Mouse (Mus musculus) CH12.LX (cell line): ENCODE data around the gene Nelfcd. TPM values are rescaled to one million over a fixed set of nuclear protein-coding genes. Genes with fewer than 3 reads are reported as not detected.

Source experiments
- DNase-seq: peaks from one replicate; pipeline ENCODE4 v3.0.0-alpha.2; 2013; ENCODE audit errors: extremely low read depth
- H3K27ac ChIP-seq: 2 replicates; pipeline ENCODE4 v1.5.1; 2012; ENCODE audit warnings: low read depth, mild to moderate bottlenecking, control low read depth, moderate library complexity; ENCODE audit not compliant: insufficient read depth
- H3K27me3 ChIP-seq: replicated peaks from 2 replicates; pipeline ENCODE3; 2012; ENCODE audit warnings: inconsistent platforms
- H3K36me3 ChIP-seq, 2 experiments: replicated peaks in 1 of 2; 2 replicates each; pipeline versions ENCODE3 to v1.6.1; 2012; ENCODE audit warnings: inconsistent platforms in 1 of 2, low read length in 1 of 2, mild to moderate bottlenecking in 1 of 2, mixed read lengths in 1 of 2, moderate library complexity in 1 of 2; ENCODE audit not compliant: control insufficient read depth in 1 of 2, insufficient read depth in 1 of 2
- H3K4me1 ChIP-seq, 2 experiments: 2 replicates each; pipeline ENCODE4 v1.6.1; 2012; ENCODE audit warnings: inconsistent platforms in 1 of 2, moderate library complexity in 1 of 2; ENCODE audit not compliant: insufficient read depth in 2 of 2, control insufficient read depth in 1 of 2
- H3K4me2 ChIP-seq: 2 replicates; pipeline ENCODE4 v1.6.1; 2012; ENCODE audit warnings: low read depth, mild to moderate bottlenecking, control low read depth; ENCODE audit not compliant: poor library complexity, insufficient read depth, severe bottlenecking
- H3K4me3 ChIP-seq, 3 experiments: fragments of 150-350 bp in 1 of 3; sonication (generic) in 1 of 3; replicated peaks in 1 of 3; 2 replicates each; pipeline versions ENCODE3 to v1.5.1; 2011 to 2012; ENCODE audit warnings: low read depth in 2 of 3, low read length in 2 of 3, mild to moderate bottlenecking in 2 of 3, moderate library complexity in 2 of 3, control low read depth in 1 of 3, improper control_type of control experiment in 1 of 3, inconsistent platforms in 1 of 3, mixed read lengths in 1 of 3; ENCODE audit not compliant: poor library complexity in 1 of 3
- H3K79me2 ChIP-seq: replicated peaks from 2 replicates; pipeline ENCODE4 v1.6.1; 2012; ENCODE audit warnings: mild to moderate bottlenecking, moderate library complexity; ENCODE audit not compliant: control insufficient read depth, poor library complexity, insufficient read depth, severe bottlenecking; ENCODE audit errors: extremely low read depth
- H3K9ac ChIP-seq: 2 replicates; pipeline ENCODE4 v1.6.1; 2012; ENCODE audit warnings: low read depth, mild to moderate bottlenecking, control low read depth, moderate library complexity; ENCODE audit not compliant: insufficient read depth
- H3K9me3 ChIP-seq: replicated peaks from 2 replicates; pipeline ENCODE3; 2012; ENCODE audit warnings: low read length, inconsistent platforms, mixed read lengths
- BHLHE40 ChIP-seq: IDR thresholded peaks from 2 replicates; pipeline ENCODE4 v1.6.1; 2011; ENCODE audit warnings: mild to moderate bottlenecking, low read depth, low read length, improper control_type of control experiment
- CHD1 ChIP-seq: IDR thresholded peaks from 2 replicates; pipeline ENCODE4 v1.6.1; 2012; ENCODE audit warnings: low read depth, low read length, improper control_type of control experiment, inconsistent platforms
- CHD2 ChIP-seq: IDR thresholded peaks from 2 replicates; pipeline ENCODE4 v1.6.1; 2011; ENCODE audit warnings: low read length, improper control_type of control experiment
- CTCF ChIP-seq, 2 experiments: IDR thresholded peaks in 1 of 2; conservative IDR thresholded peaks in 1 of 2; 2 replicates each; pipeline ENCODE4 v1.5.1; 2011 to 2012; ENCODE audit warnings: low read depth in 2 of 2, low read length in 2 of 2, improper control_type of control experiment in 1 of 2, inconsistent platforms in 1 of 2, mild to moderate bottlenecking in 1 of 2, moderate library complexity in 1 of 2
- E2F4 ChIP-seq: IDR thresholded peaks from 2 replicates; pipeline ENCODE4 v1.6.1; 2011; ENCODE audit warnings: low read depth, low read length, improper control_type of control experiment; ENCODE audit not compliant: insufficient replicate concordance
- ELF1 ChIP-seq: IDR thresholded peaks from 2 replicates; pipeline ENCODE4 v1.6.1; 2014; ENCODE audit warnings: low read depth, mild to moderate bottlenecking, inconsistent platforms, low read length, improper control_type of control experiment
- ETS1 ChIP-seq: conservative IDR thresholded peaks from 2 replicates; pipeline ENCODE4 v1.6.1; 2012; ENCODE audit warnings: low read depth, mild to moderate bottlenecking, inconsistent platforms, low read length, improper control_type of control experiment, moderate library complexity
- GABPA ChIP-seq: IDR thresholded peaks from 2 replicates; pipeline ENCODE4 v1.6.1; 2012; ENCODE audit warnings: low read depth, low read length, improper control_type of control experiment, inconsistent platforms; ENCODE audit not compliant: insufficient replicate concordance
- IRF4 ChIP-seq: IDR thresholded peaks from 2 replicates; pipeline ENCODE4 v1.6.1; 2014; ENCODE audit warnings: low read depth, mild to moderate bottlenecking, inconsistent platforms, low read length, improper control_type of control experiment
- JUN ChIP-seq: IDR thresholded peaks from 2 replicates; pipeline ENCODE4 v1.6.1; 2011; ENCODE audit warnings: low read depth, mild to moderate bottlenecking, low read length, improper control_type of control experiment, moderate library complexity; ENCODE audit not compliant: insufficient read depth
- KAT2A ChIP-seq: IDR thresholded peaks from 2 replicates; pipeline ENCODE4 v1.6.1; 2012; ENCODE audit warnings: low read length, improper control_type of control experiment, inconsistent platforms; ENCODE audit not compliant: insufficient replicate concordance
- MAFK ChIP-seq: IDR thresholded peaks from 2 replicates; pipeline ENCODE4 v1.6.1; 2011; ENCODE audit warnings: low read length, improper control_type of control experiment; ENCODE audit not compliant: insufficient replicate concordance
- MAX ChIP-seq: IDR thresholded peaks from 2 replicates; pipeline ENCODE4 v1.6.1; 2011; ENCODE audit warnings: low read length, improper control_type of control experiment
- MEF2A ChIP-seq: IDR thresholded peaks from 2 replicates; pipeline ENCODE4 v1.6.1; 2014; ENCODE audit warnings: low read depth, mild to moderate bottlenecking, inconsistent platforms, low read length, improper control_type of control experiment, borderline replicate concordance
- MXI1 ChIP-seq: IDR thresholded peaks from 2 replicates; pipeline ENCODE4 v1.6.1; 2011; ENCODE audit warnings: mild to moderate bottlenecking, low read depth, low read length, improper control_type of control experiment
- MYC ChIP-seq: IDR thresholded peaks from 2 replicates; pipeline ENCODE4 v1.6.1; 2011; ENCODE audit warnings: low read depth, mild to moderate bottlenecking, improper control_type of control experiment, low read length
- NELFE ChIP-seq: IDR thresholded peaks from 2 replicates; pipeline ENCODE4 v1.6.1; 2011; ENCODE audit warnings: low read depth, low read length, improper control_type of control experiment
- PAX5 ChIP-seq: IDR thresholded peaks from 2 replicates; pipeline ENCODE4 v1.6.1; 2012; ENCODE audit warnings: low read length, inconsistent platforms, mixed read lengths
- POLR2AphosphoS2 ChIP-seq: IDR thresholded peaks from 2 replicates; pipeline ENCODE4 v1.6.1; 2011; ENCODE audit warnings: low read depth, low read length, improper control_type of control experiment
- RAD21 ChIP-seq: IDR thresholded peaks from 2 replicates; pipeline ENCODE4 v1.6.1; 2011; ENCODE audit warnings: low read depth, mild to moderate bottlenecking, low read length, improper control_type of control experiment, moderate library complexity
- SIN3A ChIP-seq: IDR thresholded peaks from 2 replicates; pipeline ENCODE4 v1.6.1; 2012; ENCODE audit warnings: low read length, improper control_type of control experiment, inconsistent platforms
- UBTF ChIP-seq: IDR thresholded peaks from 2 replicates; pipeline ENCODE4 v1.6.1; 2012; ENCODE audit warnings: low read depth, mild to moderate bottlenecking, inconsistent platforms, low read length, improper control_type of control experiment, moderate library complexity
- USF1 ChIP-seq: IDR thresholded peaks from 2 replicates; pipeline ENCODE4 v1.6.1; 2014; ENCODE audit warnings: low read depth, mild to moderate bottlenecking, inconsistent platforms, low read length, improper control_type of control experiment
- ZKSCAN1 ChIP-seq: IDR thresholded peaks from 2 replicates; pipeline ENCODE4 v1.6.1; 2012; ENCODE audit warnings: low read depth, inconsistent platforms, low read length, improper control_type of control experiment, borderline replicate concordance
- ZMIZ1 ChIP-seq: IDR thresholded peaks from 2 replicates; pipeline ENCODE4 v1.6.1; 2012; ENCODE audit warnings: low read depth, mild to moderate bottlenecking, inconsistent platforms, low read length, improper control_type of control experiment
- dilution Hi-C: fragments of 300-500 bp; cut with MboI; formaldehyde crosslinking; loops from 2 replicates; pipeline ENCODE4 v1.14.3; 2020; ENCODE audit warnings: low sequenced_read_pairs; ENCODE audit not compliant: extremely low pct_unique_long_range_greater_than_20kb, extremely low pct_ligation_motif_present
- in situ Hi-C: fragments of 300-500 bp; cut with MboI; formaldehyde crosslinking; loops from 3 replicates; pipeline ENCODE4 v1.14.3; 2019; ENCODE audit warnings: low sequenced_read_pairs, low pct_ligation_motif_present, low pct_unique_long_range_greater_than_20kb, mixed read lengths
- polyA plus RNA-seq: library from polyadenylated mRNA; unstranded; fragments of >175 nt; gene quantifications from 2 replicates; pipeline ENCODE4 v1.2.1, GENCODE M21; 2012; ENCODE audit warnings: low read depth; ENCODE audit not compliant: insufficient read length
- total RNA-seq, 2 experiments: library from RNA; depleted of rRNA; stranded (reverse); fragments of 300-350 nt in 1 of 2; fragments of >200 nt in 1 of 2; gene quantifications; 2 replicates each; pipeline ENCODE4 v1.2.3; 2012 to 2014

The Nelfcd gene
- total and polyA plus RNA-seq, 3 experiments: 39.1 to 50.5 (median 44.6) TPM

DNA sequence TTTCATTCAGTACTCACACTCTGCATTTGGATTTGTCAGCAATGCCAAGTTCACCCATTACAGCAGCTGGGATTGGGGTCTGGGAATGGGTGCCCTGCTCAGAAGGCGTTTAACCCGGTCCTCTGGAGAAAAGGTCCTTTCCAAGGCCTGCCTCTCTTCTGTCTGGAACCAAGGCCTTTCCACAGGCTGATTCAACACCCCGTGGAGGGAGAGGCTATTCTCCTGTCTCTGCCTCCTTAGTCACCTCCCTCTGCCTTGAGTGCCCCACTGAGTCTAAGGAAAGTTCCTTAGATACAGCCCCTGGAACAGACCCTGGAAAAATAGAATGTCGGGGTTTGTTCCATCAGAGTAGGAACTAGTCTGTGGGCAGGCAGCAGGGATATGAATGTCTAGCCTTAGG lies 32.8 kb downstream of the Nelfcd start:
- DNase-seq: no peak
- Histone ChIP-seq H3K9ac (no peak overlapping the region), H3K79me2 (no peaks in the 10 kb centered on the region), H3K4me2 (no peak overlapping the region), H3K4me1 (peaks cover 9 to 19% of the 10 kb centered on the region in 2 experiments), H3K9me3 (no peaks in the 10 kb centered on the region), H3K27ac (no peak overlapping the region), H3K27me3 (peaks cover 1% of the 10 kb centered on the region), H3K36me3 (no peaks in the 10 kb centered on the region), H3K4me3 (no peak overlapping the region)
- dilution Hi-C loops: no loop called here
- no peak for TF ChIP-seq CHD1
- TF ChIP-seq CHD2: no peak
- TF ChIP-seq IRF4: no peak
- no peak for TF ChIP-seq PAX5
- no peak for TF ChIP-seq MYC
- TF ChIP-seq NELFE: no peak
- no peak for TF ChIP-seq RAD21
- no peak for TF ChIP-seq ETS1
- TF ChIP-seq MXI1: no peak
- TF ChIP-seq POLR2AphosphoS2: no peak
- TF ChIP-seq CTCF (conservative IDR thresholded peaks at IDR 0.05 in 1 of 2, IDR thresholded peaks at IDR 0.05 in 1 of 2; ENCODE audit: low read depth in 2 of 2, low read length in 2 of 2): no peak
- TF ChIP-seq SIN3A: no peak
- no peak for TF ChIP-seq ZMIZ1
- no peak for TF ChIP-seq ELF1
- no peak for TF ChIP-seq KAT2A
- no peak for TF ChIP-seq BHLHE40
- no peak for TF ChIP-seq GABPA
- TF ChIP-seq USF1: no peak
- TF ChIP-seq UBTF: no peak
- TF ChIP-seq ZKSCAN1: no peak
- in situ Hi-C loops: no loop called here

DNA sequence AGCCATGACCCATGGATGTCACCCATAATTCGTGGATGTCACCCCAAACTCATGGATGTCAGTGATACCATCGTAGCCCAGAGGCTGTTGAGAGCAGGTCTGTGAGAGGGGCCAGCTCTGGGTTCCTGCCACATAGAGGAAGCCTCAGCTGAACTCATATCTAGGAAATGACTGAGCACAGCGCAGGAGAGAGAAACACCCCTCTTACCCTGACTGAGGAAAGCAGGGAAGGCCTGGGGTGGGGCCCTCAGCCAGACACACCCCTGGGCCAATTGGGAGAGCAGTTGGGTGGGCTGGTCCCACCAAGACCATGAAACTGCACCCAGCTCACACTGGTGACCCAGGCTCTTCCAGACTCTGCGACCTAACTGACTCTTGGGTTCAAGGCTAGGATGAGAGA lies 34.7 kb downstream of the Nelfcd start, which contains the start of gene Tubb1:
TSS of gene Tubb1 (plus strand) at position 343 of the 400 bp plus-strand sequence.
- no peak within 1 kb of the TSS for H3K27ac ChIP-seq
- H3K79me2 ChIP-seq: no peaks in the 10 kb centered on the region
- DNase-seq: no peak

More for the DNA sequence above, 34.7 kb downstream of the Nelfcd start, which contains the start of gene Tubb1:
- no peak within 1 kb of the TSS for H3K9ac ChIP-seq
- TF ChIP-seq MEF2A: no peak
- TF ChIP-seq MAFK: no peak
- no peak for TF ChIP-seq RAD21
- TF ChIP-seq POLR2AphosphoS2: no peak
- no peak for TF ChIP-seq JUN
- TF ChIP-seq UBTF: no peak
- TF ChIP-seq GABPA: no peak
- TF ChIP-seq E2F4: no peak
- TF ChIP-seq MAX: no peak
- dilution Hi-C loops: no loop called here
- H3K4me1 ChIP-seq: peaks cover 3 to 15% of the 10 kb centered on the region in 2 experiments; a peak in 3 of 4 replicates
- no peak within 1 kb of the TSS for H3K4me3 ChIP-seq
- H3K4me2 ChIP-seq: no peak within 1 kb of the TSS
- in situ Hi-C loops: loop anchor here (10.0 kb wide), 1 partner anchor 136 kb away; no protein-coding TSS in a partner anchor
- H3K27me3 ChIP-seq: no peaks in the 10 kb centered on the region
- no peaks in the 10 kb centered on the region for H3K36me3 ChIP-seq
- no peaks in the 10 kb centered on the region for H3K9me3 ChIP-seq
